Mouse (Mus musculus) hindbrain, embryonic 10.5 days (tissue): ENCODE data around the gene Cacna1g. TPM values are rescaled to one million over a fixed set of nuclear protein-coding genes. Genes with fewer than 3 reads are reported as not detected.

Source experiments
- DNase-seq: peaks from one replicate; pipeline ENCODE4 v3.0.0-alpha.2; 2017; ENCODE audit warnings: low spot score
- H3K27ac ChIP-seq: fragments of 300-500 bp; sonication (generic); 2 replicates; pipeline ENCODE4 v1.5.1; 2016; ENCODE audit warnings: mild to moderate bottlenecking, moderate library complexity
- H3K27me3 ChIP-seq: fragments of 300-500 bp; sonication (generic); 2 replicates; pipeline ENCODE4 v1.6.1; 2016; ENCODE audit warnings: mild to moderate bottlenecking; ENCODE audit not compliant: poor library complexity, insufficient read depth, severe bottlenecking
- H3K36me3 ChIP-seq: fragments of 300-500 bp; sonication (generic); 2 replicates; pipeline ENCODE4 v1.6.1; 2016; ENCODE audit warnings: mild to moderate bottlenecking, moderate library complexity
- H3K4me1 ChIP-seq: fragments of 300-500 bp; sonication (generic); replicated peaks from 2 replicates; pipeline ENCODE4 v1.6.1; 2016; ENCODE audit warnings: mild to moderate bottlenecking
- H3K4me3 ChIP-seq: fragments of 300-500 bp; sonication (generic); 2 replicates; pipeline ENCODE4 v1.5.1; 2016; ENCODE audit warnings: mild to moderate bottlenecking, moderate library complexity
- H3K9me3 ChIP-seq: fragments of 300-500 bp; sonication (generic); 2 replicates; pipeline ENCODE4 v1.6.1; 2016; ENCODE audit warnings: mild to moderate bottlenecking, moderate library complexity
- WGBS: fragments of 180-500 bp; shearing (Covaris S2); methylation state at CpG from one replicate; pipeline ENCODE4 v1.1.7; 2016; 5-methylcytosine and 5-hydroxymethylcytosine counted together
- polyA plus RNA-seq: library from polyadenylated mRNA; unstranded; fragments of >200 nt; fragmentation: Nextera tagmentation; extraction: Ambion mirVana; gene quantifications from 2 replicates; pipeline ENCODE4 v1.2.1, GENCODE M21; 2016

Cacna1g gene
- polyA plus RNA-seq, 1 experiment from 2014 or later, result 7.7 TPM

- H3K9me3 ChIP-seq, result no peaks in the 10 kb centered on the region
- H3K27ac ChIP-seq, result peak overlapping the region; percentile 88
- peak overlapping the region; percentile 16; the same call in 1 of the 2 replicates for H3K4me3 ChIP-seq
- peaks cover 26% of the 10 kb centered on the region for H3K27me3 ChIP-seq
- H3K4me1 ChIP-seq, result peaks cover 75% of the 10 kb centered on the region
- DNase-seq, result peak; percentile 42
- 42% methylated on average over 4 of the region's 4 CpGs for whole genome bisulfite sequencing
- peaks cover 80% of the 10 kb centered on the region for H3K36me3 ChIP-seq
Observed at GRCm38 (mm10) chr11:94428091-94428835, 45.7 kb downstream of the Cacna1g start.

DNA sequence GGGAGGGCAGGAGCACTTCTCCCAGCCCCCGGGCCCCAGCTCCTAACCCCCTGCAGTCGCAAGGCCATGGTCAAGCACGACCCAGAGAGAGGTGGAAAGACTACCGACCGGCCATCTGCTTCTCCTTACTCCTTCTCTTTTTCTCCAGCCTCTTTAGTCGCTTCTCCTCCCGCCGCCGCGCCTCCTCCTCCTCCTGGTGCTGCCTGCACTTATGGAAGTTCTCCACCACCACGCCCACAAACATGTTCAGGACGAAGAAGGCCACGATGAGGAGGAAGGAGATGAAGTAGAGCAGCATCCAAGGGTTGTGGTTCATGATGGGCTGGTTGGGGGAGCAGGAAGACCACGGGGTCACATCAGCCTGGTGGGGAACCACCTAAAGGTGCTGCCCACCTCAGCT is 48.3 kb downstream of the Cacna1g start:
- Histone ChIP-seq H3K36me3 (peaks cover 64% of the 10 kb centered on the region), H3K9me3 (no peaks in the 10 kb centered on the region), H3K27me3 (peaks cover 15% of the 10 kb centered on the region; the same call in 1 of the 2 replicates), H3K27ac (peak overlapping the region; percentile 54), H3K4me3 (no peak overlapping the region), H3K4me1 (peaks cover 84% of the 10 kb centered on the region)
- 65% methylated on average over 14 of the region's 14 CpGs for WGBS
- no peak for DNase-seq

DNA sequence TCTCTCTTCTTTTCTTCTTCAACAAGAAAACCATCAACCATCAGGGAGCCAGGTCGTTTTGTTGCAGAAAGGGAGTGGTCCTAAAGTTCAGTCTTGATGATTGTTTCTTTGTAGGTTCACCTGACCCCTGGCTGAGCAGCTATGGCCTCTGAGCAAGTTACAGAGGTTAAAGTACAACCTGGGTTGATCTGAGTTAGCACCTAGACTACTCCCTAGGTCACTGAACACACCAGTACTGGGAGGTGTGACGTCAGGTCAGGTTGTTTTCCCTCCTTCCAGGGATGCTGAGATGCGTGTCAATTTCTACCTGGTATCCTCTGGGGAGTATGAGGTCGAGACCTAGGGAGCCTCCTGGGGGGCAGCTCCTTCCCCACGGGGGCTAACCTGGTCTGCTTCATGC is 48.8 kb downstream of the Cacna1g start:
- Histone ChIP-seq H3K27ac (0 out of 2 replicates have a peak overlapping the region, but pooled peaks have one; percentile 54), H3K4me3 (no peak overlapping the region), H3K27me3 (peaks cover 15% of the 10 kb centered on the region; the same call in 1 of the 2 replicates), H3K9me3 (no peaks in the 10 kb centered on the region), H3K36me3 (peaks cover 60% of the 10 kb centered on the region), H3K4me1 (peaks cover 81% of the 10 kb centered on the region)
- no peak for DNase-seq
- 48% methylated on average over 5 of the region's 5 CpGs for WGBS

- H3K27ac ChIP-seq, result peak overlapping the region; percentile 36
- H3K4me3 ChIP-seq, result no peak overlapping the region
- 60% methylated on average over 15 of the region's 15 CpGs for WGBS
- H3K4me1 ChIP-seq, result peaks cover 79% of the 10 kb centered on the region
- peaks cover 15% of the 10 kb centered on the region; the same call in 1 of the 2 replicates for H3K27me3 ChIP-seq
- H3K36me3 ChIP-seq, result peaks cover 53% of the 10 kb centered on the region
- H3K9me3 ChIP-seq, result no peaks in the 10 kb centered on the region
- DNase-seq, result no peak
Observed at GRCm38 (mm10) chr11:94424380-94424779, 49.6 kb downstream of the Cacna1g start.

DNA sequence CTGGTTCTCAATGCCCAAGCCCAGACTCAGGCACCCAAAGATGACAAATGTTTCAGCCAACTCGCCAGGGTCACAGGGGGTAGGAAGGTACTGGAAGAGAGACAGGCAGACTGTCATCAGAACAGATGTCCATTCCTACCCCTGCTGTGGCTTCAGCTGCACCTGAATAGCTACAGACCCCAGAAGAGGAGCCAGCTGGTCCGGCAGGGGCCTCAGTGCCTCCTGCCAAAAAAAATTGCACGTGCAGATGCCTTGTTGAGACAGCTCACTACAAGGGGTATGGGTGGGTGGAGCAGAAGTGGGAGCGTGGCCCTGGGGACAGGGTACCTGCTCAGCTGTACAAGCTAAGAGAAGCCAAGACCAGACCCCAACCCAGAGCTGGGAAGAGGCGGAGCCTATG is 50.1 kb downstream of the Cacna1g start:
- H3K9me3 ChIP-seq, result no peaks in the 10 kb centered on the region
- WGBS, result 62% methylated on average over 5 of the region's 5 CpGs
- peak overlapping the region; percentile 50; the same call in 1 of the 2 replicates for H3K27ac ChIP-seq
- no peak for DNase-seq
- H3K4me3 ChIP-seq, result no peak overlapping the region
- H3K27me3 ChIP-seq, result peaks cover 15% of the 10 kb centered on the region; the same call in 1 of the 2 replicates
- H3K4me1 ChIP-seq, result peaks cover 79% of the 10 kb centered on the region
- peaks cover 55% of the 10 kb centered on the region for H3K36me3 ChIP-seq

DNA sequence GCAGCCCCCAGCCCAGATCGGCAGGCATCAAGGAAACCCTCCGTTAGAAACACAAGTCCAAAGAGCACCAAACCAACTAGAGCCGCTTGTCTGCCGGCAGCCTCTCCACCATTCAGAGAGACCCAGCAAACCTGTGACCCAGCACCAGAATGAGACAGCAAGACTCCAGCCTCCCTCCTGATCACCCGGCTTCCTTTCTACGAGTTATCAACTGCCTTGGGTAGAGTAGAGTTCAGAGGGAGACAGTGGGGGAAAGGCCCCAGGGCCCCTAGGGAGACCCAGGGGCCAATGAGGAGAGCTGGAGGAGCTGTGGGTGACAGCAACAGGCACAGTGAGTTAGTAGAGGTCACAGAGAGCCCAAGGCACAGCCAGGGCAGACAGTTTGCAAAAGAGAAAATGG is 53.0 kb downstream of the Cacna1g start:
- DNase-seq, result no peak
- H3K4me1 ChIP-seq, result peaks cover 57% of the 10 kb centered on the region
- peaks cover 24% of the 10 kb centered on the region for H3K27me3 ChIP-seq
- no peak overlapping the region for H3K4me3 ChIP-seq
- peak overlapping the region; percentile 53; the same call in 1 of the 2 replicates for H3K27ac ChIP-seq
- WGBS, result 72% methylated on average over 6 of the region's 6 CpGs
- H3K9me3 ChIP-seq, result no peaks in the 10 kb centered on the region
- peaks cover 63% of the 10 kb centered on the region for H3K36me3 ChIP-seq

- Histone ChIP-seq H3K27ac (no peak overlapping the region), H3K36me3 (peaks cover 63% of the 10 kb centered on the region), H3K27me3 (peaks cover 30% of the 10 kb centered on the region), H3K9me3 (no peaks in the 10 kb centered on the region), H3K4me3 (no peak overlapping the region), H3K4me1 (peaks cover 57% of the 10 kb centered on the region)
- WGBS, result 38% methylated on average over 7 of the region's 7 CpGs
- no peak for DNase-seq
Observed at GRCm38 (mm10) chr11:94420325-94420724, 53.7 kb downstream of the Cacna1g start.

- Histone ChIP-seq H3K4me3 (no peak overlapping the region), H3K36me3 (peaks cover 60% of the 10 kb centered on the region), H3K27ac (peak overlapping the region; percentile 1; the same call in 1 of the 2 replicates), H3K4me1 (peaks cover 62% of the 10 kb centered on the region), H3K27me3 (peaks cover 35% of the 10 kb centered on the region), H3K9me3 (no peaks in the 10 kb centered on the region)
- 74% methylated on average over 10 of the region's 10 CpGs for WGBS
- DNase-seq, result no peak
Observed at GRCm38 (mm10) chr11:94419004-94419727, 54.8 kb downstream of the Cacna1g start.

DNA sequence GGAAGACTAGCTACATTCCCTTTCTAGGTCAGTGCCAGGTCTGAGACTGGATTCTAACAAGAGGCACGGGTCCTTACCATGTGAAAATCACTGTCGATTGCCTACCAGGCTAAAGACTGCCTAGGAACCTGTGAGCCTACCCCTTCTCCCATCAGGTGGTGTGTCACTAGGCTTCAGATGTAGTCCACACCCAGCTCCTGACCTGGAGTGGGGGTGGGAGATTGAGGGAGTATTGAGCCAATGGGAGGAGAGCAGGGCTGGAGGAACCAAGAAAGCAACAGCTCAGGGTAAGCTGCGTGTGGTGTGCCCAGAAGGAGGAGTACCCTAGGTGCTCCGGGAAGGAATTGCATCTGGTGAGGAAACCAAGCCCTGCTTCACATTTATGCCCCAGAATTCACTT is 60.0 kb downstream of the Cacna1g start:
- H3K9me3 ChIP-seq, result no peaks in the 10 kb centered on the region
- peaks cover 35% of the 10 kb centered on the region for H3K27me3 ChIP-seq
- H3K4me1 ChIP-seq, result peaks cover 63% of the 10 kb centered on the region
- peak overlapping the region; percentile 80 for H3K27ac ChIP-seq
- DNase-seq, result no peak
- 0 out of 2 replicates have a peak overlapping the region, but pooled peaks have one; percentile 20 for H3K4me3 ChIP-seq
- WGBS, result 65% methylated on average over 4 of the region's 4 CpGs
- peaks cover 72% of the 10 kb centered on the region for H3K36me3 ChIP-seq

- 27% methylated on average over 8 of the region's 8 CpGs for WGBS
- DNase-seq, result no peak
- Histone ChIP-seq H3K4me3 (peak overlapping the region; percentile 20; the same call in 1 of the 2 replicates), H3K36me3 (peaks cover 70% of the 10 kb centered on the region), H3K27ac (peak overlapping the region; percentile 80), H3K4me1 (peaks cover 64% of the 10 kb centered on the region), H3K9me3 (no peaks in the 10 kb centered on the region), H3K27me3 (peaks cover 38% of the 10 kb centered on the region)
Observed at GRCm38 (mm10) chr11:94413516-94413915, 60.5 kb downstream of the Cacna1g start.

DNA sequence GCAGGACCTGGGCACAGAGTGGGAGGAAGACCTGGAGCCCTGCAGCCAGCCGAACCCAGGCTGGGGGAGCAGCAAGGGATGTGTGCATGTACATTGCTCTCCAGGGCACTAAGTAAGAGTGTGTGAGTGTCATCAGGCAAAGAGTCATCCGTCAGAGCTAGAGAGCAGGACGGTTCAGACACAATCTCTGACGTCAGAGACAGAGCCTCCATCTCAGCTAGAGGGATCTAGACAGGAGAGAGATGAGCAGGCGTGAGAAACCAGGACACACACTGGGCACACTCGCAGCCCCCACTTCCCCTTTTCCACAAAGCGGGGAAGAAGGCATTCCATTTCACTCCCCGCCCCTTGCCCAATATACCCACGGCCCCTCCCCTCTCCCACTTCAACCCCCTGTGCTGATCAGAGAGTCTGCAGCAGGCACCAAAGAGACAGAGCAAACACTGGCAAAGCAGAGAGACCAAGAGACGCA is 61.0 kb downstream of the Cacna1g start:
- peak; percentile 27 for DNase-seq
- Histone ChIP-seq H3K4me3 (peak overlapping the region; percentile 20; the same call in 1 of the 2 replicates), H3K4me1 (peaks cover 66% of the 10 kb centered on the region), H3K27me3 (peaks cover 38% of the 10 kb centered on the region), H3K36me3 (peaks cover 66% of the 10 kb centered on the region), H3K27ac (peak overlapping the region; percentile 80), H3K9me3 (no peaks in the 10 kb centered on the region)
- WGBS, result 26% methylated on average over 10 of the region's 10 CpGs

DNA sequence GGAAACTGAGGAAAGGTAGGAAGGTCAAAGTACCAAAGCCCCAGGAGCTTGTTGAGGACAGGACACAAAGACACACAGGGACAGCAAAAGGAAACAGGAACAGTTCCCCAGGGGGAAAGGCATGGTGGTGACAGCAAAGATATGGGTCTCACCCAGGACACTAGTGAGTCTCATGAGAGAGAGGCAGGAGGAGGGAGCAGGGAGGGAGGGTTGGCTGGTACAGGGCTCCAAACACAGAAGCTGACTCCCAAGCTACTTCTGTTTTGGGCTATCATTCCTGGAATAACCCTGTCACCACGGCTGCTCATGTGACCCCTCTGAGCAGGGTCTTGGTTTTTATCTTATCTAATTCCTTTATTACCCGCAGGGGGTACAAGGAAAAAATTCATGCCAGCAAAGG is 61.4 kb downstream of the Cacna1g start:
- H3K27me3 ChIP-seq, result peaks cover 35% of the 10 kb centered on the region
- H3K9me3 ChIP-seq, result no peaks in the 10 kb centered on the region
- H3K4me1 ChIP-seq, result peaks cover 70% of the 10 kb centered on the region
- H3K4me3 ChIP-seq, result no peak overlapping the region
- DNase-seq, result no peak
- peak overlapping the region; percentile 80 for H3K27ac ChIP-seq
- WGBS, result 71% methylated on average over 2 of the region's 2 CpGs
- H3K36me3 ChIP-seq, result peaks cover 61% of the 10 kb centered on the region
